Mouse (Mus musculus) kidney, embryonic 16.5 days (tissue): ENCODE results near the gene Wdr64. TPM values are rescaled to one million over a fixed set of nuclear protein-coding genes. Genes with fewer than 3 reads are reported as not detected.

Experiments
- ATAC-seq: fragments of 200-750 bp; cut with Nextera tagmentation; 2 replicates; pipeline ENCODE4 v1.8.0; 2017; ENCODE audit warnings: moderate TSS enrichment; ENCODE audit not compliant: low FRiP score, low TSS enrichment
- H3K27ac ChIP-seq: fragments of 300-500 bp; sonication (generic); 2 replicates; pipeline ENCODE4 v1.5.1; 2014; ENCODE audit warnings: low read length
- H3K27me3 ChIP-seq: fragments of 300-500 bp; sonication (generic); 2 replicates; pipeline ENCODE4 v1.6.1; 2014; ENCODE audit warnings: low read length, control low read depth, mixed read lengths; ENCODE audit not compliant: insufficient read depth
- H3K36me3 ChIP-seq: fragments of 300-500 bp; sonication (generic); 2 replicates; pipeline ENCODE4 v1.6.1; 2014; ENCODE audit warnings: low read length, control low read depth, mixed read lengths; ENCODE audit not compliant: insufficient read depth
- H3K4me1 ChIP-seq: fragments of 300-500 bp; sonication (generic); 2 replicates; pipeline ENCODE4 v1.6.1; 2014; ENCODE audit warnings: low read length, control low read depth, mixed read lengths; ENCODE audit not compliant: insufficient read depth
- H3K4me2 ChIP-seq: fragments of 300-500 bp; sonication (generic); replicated peaks from 2 replicates; pipeline ENCODE4 v1.6.1; 2014; ENCODE audit warnings: low read depth, low read length
- H3K4me3 ChIP-seq: fragments of 300-500 bp; sonication (generic); 2 replicates; pipeline ENCODE4 v1.5.1; 2014; ENCODE audit warnings: mild to moderate bottlenecking, low read length
- H3K9ac ChIP-seq: fragments of 300-500 bp; sonication (generic); replicated peaks from 2 replicates; pipeline ENCODE4 v1.6.1; 2014; ENCODE audit warnings: low read length
- H3K9me3 ChIP-seq: fragments of 300-500 bp; sonication (generic); 2 replicates; pipeline ENCODE4 v1.6.1; 2016; ENCODE audit warnings: low read length, control low read depth
- WGBS: fragments of 180-500 bp; shearing (Covaris S2); extraction: QIAGEN DNeasy Blood & Tissue Kit; methylation state at CpG from one replicate; pipeline ENCODE4 v1.1.7; 2014; 5-methylcytosine and 5-hydroxymethylcytosine counted together
- polyA plus RNA-seq: library from polyadenylated mRNA; unstranded; fragments of >200 nt; fragmentation: Nextera tagmentation; extraction: Ambion mirVana; gene quantifications from 2 replicates; pipeline ENCODE4 v1.2.1, GENCODE M21; 2015

The Wdr64 gene
- polyA plus RNA-seq, 1 experiment from 2014 or later, result not detected

DNA sequence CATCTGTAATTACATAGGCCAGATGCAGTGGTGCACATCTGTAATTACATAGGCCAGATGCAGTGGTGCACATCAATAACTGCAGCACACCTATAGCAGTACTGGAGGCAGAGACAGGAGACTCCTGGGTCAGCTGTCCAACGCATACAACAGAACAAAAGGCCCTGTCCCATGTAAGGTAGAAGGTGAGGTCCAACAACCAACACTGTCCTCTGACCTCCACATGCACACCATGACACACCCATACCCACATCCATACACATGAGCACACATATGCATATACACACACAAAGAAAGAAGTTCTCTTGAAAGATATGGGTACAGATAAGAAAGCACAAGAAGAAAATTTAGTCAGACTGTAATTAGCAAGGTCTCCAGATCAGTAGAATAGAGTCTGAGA is 157.1 kb downstream of the Wdr64 start:
- ATAC-seq, result no peak
- no peaks in the 10 kb centered on the region for H3K27me3 ChIP-seq
- H3K4me3 ChIP-seq, result no peak overlapping the region
- no peaks in the 10 kb centered on the region for H3K4me1 ChIP-seq
- H3K27ac ChIP-seq, result no peak overlapping the region
- no peaks in the 10 kb centered on the region for H3K9me3 ChIP-seq
- H3K4me2 ChIP-seq, result no peak overlapping the region
- WGBS, result 83% methylated on average over 1 of the region's 1 CpGs
- H3K9ac ChIP-seq, result no peak overlapping the region
- H3K36me3 ChIP-seq, result no peaks in the 10 kb centered on the region

Other genes starting within 250 kb of the Wdr64 start
- gene Rgs7, start 206.1 kb upstream of the Wdr64 start, polyA plus RNA-seq, result 0.59 and 0.76 TPM in 2 replicates
- gene Kmo, start 78.2 kb upstream of the Wdr64 start, polyA plus RNA-seq, result 0.16 and 0.22 TPM in 2 replicates
- 142 and 160 TPM in 2 replicates for gene Fh1, start 73.0 kb upstream of the Wdr64 start, polyA plus RNA-seq
- 9.3 and 9.4 TPM in 2 replicates for gene Opn3, start 5.8 kb upstream of the Wdr64 start, polyA plus RNA-seq
- 3.0 and 3.6 TPM in 2 replicates for gene Chml, start 5.7 kb upstream of the Wdr64 start, polyA plus RNA-seq
- 74.5 and 79.3 TPM in 2 replicates for gene Exo1, start 182.0 kb downstream of the Wdr64 start, polyA plus RNA-seq
- not detected in 2 replicates for gene Gm38100, start 221.7 kb downstream of the Wdr64 start, polyA plus RNA-seq